Mouse (Mus musculus) kidney, embryonic 16.5 days (tissue): ENCODE results near the gene Siah3. TPM values are rescaled to one million over a fixed set of nuclear protein-coding genes. Genes with fewer than 3 reads are reported as not detected.

Source experiments
- ATAC-seq: fragments of 200-750 bp; cut with Nextera tagmentation; 2 replicates; pipeline ENCODE4 v1.8.0; 2017; ENCODE audit warnings: moderate TSS enrichment; ENCODE audit not compliant: low FRiP score, low TSS enrichment
- H3K27ac ChIP-seq: fragments of 300-500 bp; sonication (generic); 2 replicates; pipeline ENCODE4 v1.5.1; 2014; ENCODE audit warnings: low read length
- H3K27me3 ChIP-seq: fragments of 300-500 bp; sonication (generic); 2 replicates; pipeline ENCODE4 v1.6.1; 2014; ENCODE audit warnings: low read length, control low read depth, mixed read lengths; ENCODE audit not compliant: insufficient read depth
- H3K36me3 ChIP-seq: fragments of 300-500 bp; sonication (generic); 2 replicates; pipeline ENCODE4 v1.6.1; 2014; ENCODE audit warnings: low read length, control low read depth, mixed read lengths; ENCODE audit not compliant: insufficient read depth
- H3K4me1 ChIP-seq: fragments of 300-500 bp; sonication (generic); 2 replicates; pipeline ENCODE4 v1.6.1; 2014; ENCODE audit warnings: low read length, control low read depth, mixed read lengths; ENCODE audit not compliant: insufficient read depth
- H3K4me2 ChIP-seq: fragments of 300-500 bp; sonication (generic); replicated peaks from 2 replicates; pipeline ENCODE4 v1.6.1; 2014; ENCODE audit warnings: low read depth, low read length
- H3K4me3 ChIP-seq: fragments of 300-500 bp; sonication (generic); 2 replicates; pipeline ENCODE4 v1.5.1; 2014; ENCODE audit warnings: mild to moderate bottlenecking, low read length
- H3K9ac ChIP-seq: fragments of 300-500 bp; sonication (generic); replicated peaks from 2 replicates; pipeline ENCODE4 v1.6.1; 2014; ENCODE audit warnings: low read length
- H3K9me3 ChIP-seq: fragments of 300-500 bp; sonication (generic); 2 replicates; pipeline ENCODE4 v1.6.1; 2016; ENCODE audit warnings: low read length, control low read depth
- WGBS: fragments of 180-500 bp; shearing (Covaris S2); extraction: QIAGEN DNeasy Blood & Tissue Kit; methylation state at CpG from one replicate; pipeline ENCODE4 v1.1.7; 2014; 5-methylcytosine and 5-hydroxymethylcytosine counted together
- polyA plus RNA-seq: library from polyadenylated mRNA; unstranded; fragments of >200 nt; fragmentation: Nextera tagmentation; extraction: Ambion mirVana; gene quantifications from 2 replicates; pipeline ENCODE4 v1.2.1, GENCODE M21; 2015

Gene Siah3
- polyA plus RNA-seq, 1 experiment from 2014 or later, result 0.07 TPM

DNA sequence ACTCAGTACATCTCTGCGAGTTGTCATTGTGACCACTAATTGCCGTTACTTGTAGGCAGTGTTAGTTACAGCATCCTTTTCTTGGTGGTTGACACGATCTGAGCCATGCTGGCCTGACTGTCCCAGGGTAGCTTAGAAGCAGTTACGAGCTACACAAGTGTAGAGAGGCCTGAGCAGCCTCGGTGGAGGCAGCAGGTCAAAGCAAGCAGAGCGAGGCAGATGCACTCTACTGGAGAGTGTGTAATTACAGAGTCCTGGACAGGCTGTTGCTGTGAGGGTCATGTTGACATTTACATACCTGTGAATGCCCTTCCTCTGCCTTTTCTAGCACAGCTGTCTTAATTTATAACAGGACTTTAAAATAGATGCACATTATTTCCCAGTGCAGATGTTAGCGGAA, 32.1 kb downstream of the Siah3 start:
- H3K27ac ChIP-seq, result no peak overlapping the region
- no peak overlapping the region for H3K4me2 ChIP-seq
- no peaks in the 10 kb centered on the region for H3K36me3 ChIP-seq
- 0 out of 2 replicates have a peak, but pooled peaks cover 5% of the 10 kb centered on the region for H3K9me3 ChIP-seq
- peak; percentile 82 for ATAC-seq
- 41% methylated on average over 7 of the region's 7 CpGs for WGBS
- no peak overlapping the region for H3K9ac ChIP-seq
- H3K27me3 ChIP-seq, result no peaks in the 10 kb centered on the region
- H3K4me3 ChIP-seq, result no peak overlapping the region
- H3K4me1 ChIP-seq, result peaks cover 7% of the 10 kb centered on the region; the same call in 1 of the 2 replicates

DNA sequence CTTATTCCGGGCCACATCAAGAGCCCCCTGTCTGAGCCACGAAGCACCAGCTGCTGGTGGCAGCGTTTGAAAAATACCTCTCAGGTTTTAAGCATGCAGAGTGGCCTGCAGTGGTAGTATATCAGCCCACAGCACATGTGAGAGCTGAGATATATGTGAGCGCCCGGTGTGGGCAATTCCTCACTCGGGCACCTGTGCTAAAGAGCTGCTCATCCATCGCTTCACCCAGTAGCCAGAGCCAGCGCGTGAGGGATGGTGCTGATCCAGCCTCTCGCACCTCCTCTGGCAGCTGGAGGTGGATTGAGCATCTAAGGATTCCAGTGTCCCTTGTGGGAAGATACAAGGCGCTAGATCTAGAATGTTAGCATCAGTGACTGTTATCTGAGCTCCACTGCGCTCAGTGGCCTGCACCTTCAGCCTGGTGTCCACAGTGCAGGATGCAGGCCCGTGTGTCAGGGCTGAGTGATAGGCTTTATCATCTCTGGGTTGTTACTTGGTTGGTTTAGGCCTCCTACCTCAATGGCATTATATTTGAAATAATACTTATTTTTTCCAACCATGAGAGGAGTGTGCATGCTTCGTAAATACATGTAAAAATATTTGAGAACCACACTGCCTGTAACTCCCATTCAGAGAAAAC, 37.9 kb downstream of the Siah3 start:
- Histone ChIP-seq H3K9me3 (no peaks in the 10 kb centered on the region), H3K36me3 (no peaks in the 10 kb centered on the region), H3K27ac (no peak overlapping the region), H3K4me2 (no peak overlapping the region), H3K4me3 (no peak overlapping the region), H3K4me1 (peaks cover 7% of the 10 kb centered on the region; the same call in 1 of the 2 replicates), H3K27me3 (no peaks in the 10 kb centered on the region), H3K9ac (no peak overlapping the region)
- 0 out of 2 replicates have a peak, but pooled peaks have one; percentile 49 for ATAC-seq
- WGBS, result 79% methylated on average over 14 of the region's 14 CpGs

DNA sequence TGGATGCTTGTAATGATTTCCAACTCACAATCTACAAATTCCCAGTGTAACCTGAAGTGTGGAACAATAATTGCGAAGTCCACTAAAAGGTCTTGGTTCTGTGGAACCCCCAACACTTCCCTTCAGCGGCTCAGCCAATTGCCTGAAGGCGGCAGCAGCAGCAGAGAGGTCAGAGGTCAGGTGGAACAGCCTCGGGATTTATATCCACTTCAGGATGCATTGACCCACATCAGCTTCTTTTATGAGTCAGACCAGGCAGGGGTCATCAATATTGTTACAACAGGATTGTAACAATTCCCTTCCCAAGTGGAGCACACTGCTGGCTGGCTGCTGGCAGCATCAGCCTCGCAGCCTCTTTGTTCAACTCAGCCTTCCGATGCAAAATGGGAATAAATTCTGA, 39.1 kb downstream of the Siah3 start:
- 25% methylated on average over 6 of the region's 6 CpGs for WGBS
- Histone ChIP-seq H3K27me3 (no peaks in the 10 kb centered on the region), H3K27ac (no peak overlapping the region), H3K4me1 (peaks cover 7% of the 10 kb centered on the region; the same call in 1 of the 2 replicates), H3K9ac (no peak overlapping the region), H3K4me2 (no peak overlapping the region), H3K4me3 (no peak overlapping the region), H3K36me3 (no peaks in the 10 kb centered on the region), H3K9me3 (no peaks in the 10 kb centered on the region)
- no peak for ATAC-seq

GRCm38 (mm10) chr14:75501501-75501990, 45.8 kb downstream of the Siah3 start:
- Histone ChIP-seq H3K27me3 (no peaks in the 10 kb centered on the region), H3K9me3 (no peaks in the 10 kb centered on the region; the same call in 1 of the 2 replicates), H3K4me1 (peaks cover 11% of the 10 kb centered on the region), H3K9ac (no peak overlapping the region), H3K4me3 (no peak overlapping the region), H3K4me2 (no peak overlapping the region), H3K36me3 (no peaks in the 10 kb centered on the region), H3K27ac (no peak overlapping the region)
- WGBS, result 7% methylated on average over 3 of the region's 3 CpGs
- ATAC-seq, result peak; percentile 79; the same call in 1 of the 2 replicates

- no peak overlapping the region for H3K4me3 ChIP-seq
- peaks cover 11% of the 10 kb centered on the region for H3K4me1 ChIP-seq
- H3K4me2 ChIP-seq, result no peak overlapping the region
- no peaks in the 10 kb centered on the region for H3K27me3 ChIP-seq
- H3K9me3 ChIP-seq, result no peaks in the 10 kb centered on the region; the same call in 1 of the 2 replicates
- no peak for ATAC-seq
- H3K27ac ChIP-seq, result no peak overlapping the region
- no peaks in the 10 kb centered on the region for H3K36me3 ChIP-seq
- WGBS, result 17% methylated on average over 8 of the region's 8 CpGs
- no peak overlapping the region for H3K9ac ChIP-seq
Observed at GRCm38 (mm10) chr14:75502446-75502845, 46.7 kb downstream of the Siah3 start.

DNA sequence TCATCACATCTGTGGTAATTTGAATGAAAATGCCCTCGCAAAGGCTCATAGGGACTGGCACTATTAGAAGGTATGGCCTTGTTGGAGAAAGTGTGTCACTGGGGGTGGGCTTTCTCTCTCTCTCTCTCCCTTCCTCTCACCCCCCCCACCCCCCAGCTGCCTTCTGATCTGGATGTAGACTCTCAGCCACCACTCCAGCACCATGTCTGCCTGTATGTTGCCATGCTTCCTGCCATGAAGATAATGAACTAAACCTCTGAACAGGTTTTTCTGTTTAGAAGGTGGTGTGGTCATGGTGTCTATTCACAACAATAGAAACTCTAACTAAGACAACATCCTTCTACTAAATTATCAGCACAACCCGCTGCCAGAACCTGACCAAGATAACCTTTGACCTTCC, 48.5 kb downstream of the Siah3 start:
- Histone ChIP-seq H3K9me3 (no peaks in the 10 kb centered on the region; the same call in 1 of the 2 replicates), H3K36me3 (no peaks in the 10 kb centered on the region), H3K4me3 (no peak overlapping the region), H3K4me1 (peaks cover 11% of the 10 kb centered on the region), H3K9ac (no peak overlapping the region), H3K4me2 (no peak overlapping the region), H3K27me3 (no peaks in the 10 kb centered on the region), H3K27ac (no peak overlapping the region)
- 54% methylated on average over 2 of the region's 2 CpGs for WGBS
- no peak for ATAC-seq

- no peak overlapping the region for H3K4me2 ChIP-seq
- no peak overlapping the region for H3K9ac ChIP-seq
- no peaks in the 10 kb centered on the region; the same call in 1 of the 2 replicates for H3K9me3 ChIP-seq
- ATAC-seq, result no peak
- H3K36me3 ChIP-seq, result no peaks in the 10 kb centered on the region
- H3K4me3 ChIP-seq, result no peak overlapping the region
- peaks cover 11% of the 10 kb centered on the region for H3K4me1 ChIP-seq
- H3K27ac ChIP-seq, result no peak overlapping the region
- no peaks in the 10 kb centered on the region for H3K27me3 ChIP-seq
- 45% methylated on average over 8 of the region's 8 CpGs for WGBS
Observed at GRCm38 (mm10) chr14:75505126-75505840, 49.5 kb downstream of the Siah3 start.

- Histone ChIP-seq H3K9me3 (no peaks in the 10 kb centered on the region), H3K4me3 (no peak overlapping the region), H3K36me3 (no peaks in the 10 kb centered on the region), H3K9ac (no peak overlapping the region), H3K4me1 (peaks cover 11% of the 10 kb centered on the region), H3K4me2 (no peak overlapping the region), H3K27me3 (no peaks in the 10 kb centered on the region), H3K27ac (no peak overlapping the region)
- WGBS, result 74% methylated on average over 3 of the region's 3 CpGs
- ATAC-seq, result no peak
Observed at GRCm38 (mm10) chr14:75506246-75506645, 50.5 kb downstream of the Siah3 start.

DNA sequence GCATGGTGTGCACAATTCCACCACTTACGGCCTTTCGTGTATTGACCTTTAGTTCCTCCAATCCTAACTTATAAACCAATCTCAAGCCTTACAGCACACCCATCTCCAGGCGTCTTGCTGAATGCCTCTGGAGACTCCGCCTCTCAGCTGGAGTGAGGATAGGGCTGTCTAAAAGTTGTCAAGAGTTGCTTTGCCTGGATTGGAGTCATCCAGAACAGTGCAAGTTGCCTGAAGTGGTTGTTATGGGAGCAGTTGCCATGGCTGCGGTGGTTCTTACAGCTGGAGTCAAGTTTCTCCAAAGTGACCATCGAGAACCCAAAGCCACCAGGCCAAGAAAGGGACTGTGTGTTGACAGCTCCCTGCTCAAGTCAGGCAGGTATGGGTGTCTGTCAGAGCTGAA, 54.3 kb downstream of the Siah3 start:
- ATAC-seq, result no peak
- Histone ChIP-seq H3K36me3 (no peaks in the 10 kb centered on the region), H3K27me3 (no peaks in the 10 kb centered on the region), H3K9ac (no peak overlapping the region), H3K4me3 (no peak overlapping the region), H3K27ac (no peak overlapping the region), H3K4me1 (no peaks in the 10 kb centered on the region), H3K9me3 (no peaks in the 10 kb centered on the region), H3K4me2 (no peak overlapping the region)
- WGBS, result 71% methylated on average over 6 of the region's 6 CpGs

DNA sequence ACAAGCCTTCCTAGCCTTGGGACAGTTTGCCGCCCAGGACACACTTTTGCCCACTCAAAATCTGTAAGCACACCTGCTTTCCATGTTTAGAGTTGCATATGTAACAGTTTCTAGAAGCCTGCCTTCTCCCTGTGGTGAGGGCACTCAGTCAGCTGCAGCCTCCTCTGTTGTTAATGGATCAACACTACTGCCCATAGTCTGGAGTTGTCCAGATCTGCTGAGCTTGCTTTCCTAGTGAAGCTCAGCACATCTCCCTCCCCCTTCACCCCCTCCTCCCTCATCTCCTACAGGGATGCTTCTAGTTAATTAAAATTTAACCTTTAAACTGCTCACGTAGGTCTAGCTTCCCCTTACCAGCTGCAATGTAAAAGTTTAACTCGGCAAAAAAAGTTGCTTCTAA, 57.2 kb downstream of the Siah3 start:
- H3K4me2 ChIP-seq, result no peak overlapping the region
- 49% methylated on average over 3 of the region's 3 CpGs for WGBS
- no peaks in the 10 kb centered on the region for H3K4me1 ChIP-seq
- H3K36me3 ChIP-seq, result no peaks in the 10 kb centered on the region
- no peak overlapping the region for H3K4me3 ChIP-seq
- H3K9ac ChIP-seq, result no peak overlapping the region
- no peaks in the 10 kb centered on the region for H3K9me3 ChIP-seq
- ATAC-seq, result peak; percentile 91
- H3K27me3 ChIP-seq, result no peaks in the 10 kb centered on the region
- peak overlapping the region; percentile 35; the same call in 1 of the 2 replicates for H3K27ac ChIP-seq
